Mouse (Mus musculus): Measurements from ENCODE around the gene Frrs1. TPM values are rescaled to one million over a fixed set of nuclear protein-coding genes. Genes with fewer than 3 reads are reported as not detected.

The Frrs1 gene
- polyA plus RNA-seq, 1 experiment from 2014 or later: 11.5 TPM

Other genes with a start within 250 kb of the Frrs1 start
- 25.0 and 26.9 TPM in 2 replicates for gene Trmt13, start 244.9 kb upstream of the Frrs1 start, polyA plus RNA-seq (2016; fragmentation: Nextera tagmentation; extraction: Ambion mirVana)
- gene Mfsd14a, start 196.8 kb upstream of the Frrs1 start, polyA plus RNA-seq (2016; fragmentation: Nextera tagmentation; extraction: Ambion mirVana): 81.4 and 82.5 TPM in 2 replicates
- gene Gm43191, start 178.2 kb upstream of the Frrs1 start, polyA plus RNA-seq (2016; fragmentation: Nextera tagmentation; extraction: Ambion mirVana): not detected in 2 replicates
- 7.3 and 8.3 TPM in 2 replicates for gene Slc35a3, start 146.6 kb upstream of the Frrs1 start, polyA plus RNA-seq (2016; fragmentation: Nextera tagmentation; extraction: Ambion mirVana)
- 9.0 and 12.0 TPM in 2 replicates for gene Agl, start 51.3 kb upstream of the Frrs1 start, polyA plus RNA-seq (2016; fragmentation: Nextera tagmentation; extraction: Ambion mirVana)
- not detected in 2 replicates for gene 4930455H04Rik, start 108.8 kb downstream of the Frrs1 start, polyA plus RNA-seq (2016; fragmentation: Nextera tagmentation; extraction: Ambion mirVana)
- 1.2 and 3.0 TPM in 2 replicates for gene Palmd, start 109.5 kb downstream of the Frrs1 start, polyA plus RNA-seq (2016; fragmentation: Nextera tagmentation; extraction: Ambion mirVana)